Mouse (Mus musculus): Measurements from ENCODE around the gene Arhgap33.

DNA sequence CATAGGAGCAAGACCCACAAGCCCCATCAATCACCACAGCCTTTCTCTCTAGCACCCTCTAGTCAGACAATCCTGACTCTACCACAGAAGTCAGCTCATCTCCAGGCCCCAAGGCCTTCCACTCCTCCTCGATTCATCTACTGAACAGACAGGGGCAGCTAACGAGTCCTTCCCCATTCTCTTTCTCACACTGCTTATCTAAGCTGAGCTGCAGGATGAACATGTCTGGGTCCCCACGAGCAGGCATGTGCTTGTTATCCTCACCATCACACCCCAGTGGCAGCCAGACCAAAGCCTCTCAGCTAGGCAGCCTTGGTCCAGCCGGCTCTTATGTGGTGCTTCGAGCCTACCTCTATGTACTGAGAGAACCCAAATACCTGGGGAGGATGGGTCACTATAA is 37.5 kb upstream of the Arhgap33 start:
- TF ChIP-seq CTCF (IDR thresholded peaks at IDR 0.05; ENCODE audit: borderline replicate concordance, extremely low read depth, insufficient read depth, insufficient read length) (no peak), POLR2A (IDR thresholded peaks at IDR 0.05; ENCODE audit: borderline replicate concordance, extremely low read depth, insufficient read depth, insufficient read length, poor library complexity, severe bottlenecking) (no peak)
